Mouse (Mus musculus) stomach, postnatal 0 days (tissue): ENCODE data around the gene Rheb.

Experiments used
- CTCF ChIP-seq: IDR thresholded peaks from 2 replicates; pipeline ENCODE4 v1.5.1; 2016; ENCODE audit warnings: antibody characterized with exemption, low read depth, mild to moderate bottlenecking, moderate library complexity
- EP300 ChIP-seq: optimal IDR thresholded peaks from 2 replicates; pipeline ENCODE3; 2016; ENCODE audit warnings: antibody characterized with exemption

GRCm38 (mm10) chr5:24779321-24779720 lies 63.1 kb downstream of the Rheb start:
- TF ChIP-seq CTCF (no peak), EP300 (no peak)
